Mouse (Mus musculus) adrenal gland, postnatal 25 days (tissue): ENCODE measurements around the gene Ptch2. TPM values are rescaled to one million over a fixed set of nuclear protein-coding genes. Genes with fewer than 3 reads are reported as not detected.

ENCODE experiments used
- DNase-seq: peaks from one replicate; pipeline ENCODE4 v3.0.0; 2021; ENCODE audit warnings: mixed read lengths
- total RNA-seq: library from RNA; stranded (reverse); gene quantifications from 2 replicates; pipeline ENCODE4 v1.2.3, GENCODE M21; 2021

The Ptch2 gene
- total RNA-seq, 1 experiment from 2014 or later: 5.3 TPM

DNA sequence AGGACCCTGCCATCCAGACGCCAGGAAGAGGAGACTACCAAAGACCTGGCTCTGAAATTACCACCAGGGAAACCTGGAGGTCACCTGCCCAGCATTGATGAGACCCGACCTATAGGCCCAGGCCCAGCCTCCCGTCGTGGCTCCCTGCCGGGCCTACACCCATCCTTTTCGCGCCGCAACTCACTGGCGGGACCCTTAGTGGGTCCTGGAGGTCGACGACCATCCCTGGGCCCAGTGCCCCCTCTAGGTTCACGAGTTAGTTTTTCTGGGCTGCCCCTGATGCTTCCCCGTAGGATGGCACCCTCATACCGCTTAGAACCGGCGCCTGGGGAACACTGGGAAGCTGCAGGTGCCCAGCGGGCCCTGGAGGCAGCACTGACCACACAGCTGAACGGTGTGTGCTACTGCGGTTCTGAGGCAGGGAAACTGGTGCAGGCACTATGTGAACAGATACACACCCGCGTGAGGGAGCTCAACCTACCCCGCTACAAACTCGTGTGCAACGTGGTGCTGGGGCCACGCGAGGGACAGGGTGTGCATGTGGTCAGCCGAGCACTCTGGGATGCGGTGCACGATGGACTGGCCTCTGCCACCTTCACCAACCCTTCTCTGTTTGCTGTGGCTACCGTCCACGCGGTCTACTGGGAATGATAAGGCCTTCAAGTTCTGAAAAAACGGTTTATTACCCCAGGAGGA is 32.3 kb downstream of the Ptch2 start:
- no peak for DNase-seq

DNA sequence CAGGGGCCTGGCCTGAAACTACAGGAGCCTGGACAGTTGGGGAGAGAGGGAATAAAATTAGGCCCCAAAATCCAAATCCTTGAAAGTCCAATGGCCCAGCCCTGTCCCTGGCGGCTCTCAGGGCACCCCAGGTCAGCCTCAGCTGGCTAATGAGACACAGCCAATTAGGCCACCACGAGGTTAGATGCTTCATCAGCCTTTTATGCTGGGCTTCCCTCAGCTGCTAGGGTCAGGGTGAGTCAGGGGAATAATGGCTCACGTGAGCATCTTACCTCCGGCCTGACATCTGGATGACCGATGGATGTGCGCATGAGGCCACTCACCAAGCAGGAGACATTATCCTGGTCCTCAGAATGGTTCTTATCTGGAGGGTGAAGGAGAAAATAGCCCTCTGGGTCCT is 34.9 kb downstream of the Ptch2 start:
- DNase-seq: no peak

GRCm38 (mm10) chr4:117131198-117131597 is 35.3 kb downstream of the Ptch2 start:
- no peak for DNase-seq

- no peak for DNase-seq
Observed at GRCm38 (mm10) chr4:117131890-117132793, 36.3 kb downstream of the Ptch2 start.

DNA sequence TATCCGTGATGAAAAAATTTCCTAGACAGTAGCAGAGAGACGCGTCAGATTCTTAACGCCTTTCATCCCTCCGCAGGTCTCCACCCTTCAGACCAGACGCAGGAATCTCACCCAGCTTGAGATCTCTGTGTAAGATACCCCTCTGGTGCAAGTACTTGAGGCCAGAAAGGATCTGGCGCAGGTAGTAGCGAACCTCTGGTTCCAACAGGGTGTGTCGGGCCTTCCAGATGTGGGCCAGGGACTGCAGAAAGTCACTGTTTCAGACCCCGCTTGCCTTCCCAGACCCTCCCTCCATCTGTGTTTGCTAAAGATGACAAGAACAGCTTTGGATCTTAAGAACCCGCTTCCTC is 36.9 kb downstream of the Ptch2 start:
- DNase-seq: no peak

DNA sequence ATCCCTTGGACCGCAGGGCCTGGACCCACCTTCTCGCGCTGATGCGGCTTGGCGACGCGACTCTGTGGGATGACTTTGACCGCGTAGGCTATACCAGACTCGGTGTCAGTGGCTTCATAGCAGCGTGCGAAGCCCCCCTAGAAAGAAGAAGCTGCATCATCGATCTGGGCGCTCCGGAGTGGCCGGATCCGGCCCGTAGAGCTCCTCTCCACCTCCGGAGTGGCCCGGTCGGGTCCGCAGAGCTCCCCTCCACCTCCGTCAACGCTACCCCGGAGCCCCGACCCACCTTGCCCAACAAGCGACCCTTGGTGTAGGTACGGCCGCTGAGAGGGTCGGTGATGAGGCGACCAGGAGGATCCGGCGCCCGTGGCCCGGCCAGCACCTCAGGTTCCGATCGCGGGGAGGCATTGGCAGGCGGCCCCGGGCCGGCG is 37.5 kb downstream of the Ptch2 start:
- DNase-seq: no peak

DNA sequence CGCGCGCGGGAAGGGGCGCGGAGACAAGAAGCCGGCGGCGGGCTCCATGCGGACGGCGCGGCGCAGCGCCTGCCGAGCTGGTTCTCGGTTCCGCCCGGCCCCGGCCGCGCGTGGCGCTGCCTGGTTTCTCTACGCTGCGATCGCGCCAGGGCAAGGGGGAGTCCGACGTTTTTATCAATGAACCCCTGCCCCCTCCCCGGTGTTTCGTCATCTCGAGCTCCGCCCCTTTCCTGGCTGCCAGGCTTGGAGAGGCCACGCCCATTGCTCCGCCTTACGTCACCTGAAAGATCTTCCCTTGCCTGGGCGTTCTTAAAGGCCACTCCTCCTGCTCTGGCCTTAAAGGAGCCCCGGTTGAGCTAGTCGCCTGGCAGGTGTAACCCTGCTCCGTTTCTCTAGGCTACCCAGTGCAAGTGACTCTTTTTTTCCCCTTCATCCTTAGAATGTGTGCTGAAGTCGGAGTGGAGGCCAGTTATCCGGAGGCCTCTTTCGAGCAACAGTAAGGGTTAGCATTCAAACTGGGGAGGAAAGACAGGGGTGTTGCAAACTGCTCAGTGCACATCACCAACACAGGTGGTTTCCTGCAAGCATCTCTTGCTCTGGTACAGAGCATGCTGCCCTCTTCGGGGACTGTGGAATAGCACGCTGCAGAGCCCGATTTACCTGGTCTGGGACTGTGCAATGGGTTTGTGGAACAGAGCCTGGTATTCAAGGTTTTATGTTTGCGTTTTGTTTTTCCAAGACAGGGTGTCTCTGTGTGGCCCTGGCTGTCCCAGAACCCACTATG is 38.1 kb downstream of the Ptch2 start, which contains the start of gene Plk3:
Gene Plk3 (minus strand): TSS at position 147 of the 784 bp plus-strand sequence.
- peak; percentile 96 for DNase-seq

DNA sequence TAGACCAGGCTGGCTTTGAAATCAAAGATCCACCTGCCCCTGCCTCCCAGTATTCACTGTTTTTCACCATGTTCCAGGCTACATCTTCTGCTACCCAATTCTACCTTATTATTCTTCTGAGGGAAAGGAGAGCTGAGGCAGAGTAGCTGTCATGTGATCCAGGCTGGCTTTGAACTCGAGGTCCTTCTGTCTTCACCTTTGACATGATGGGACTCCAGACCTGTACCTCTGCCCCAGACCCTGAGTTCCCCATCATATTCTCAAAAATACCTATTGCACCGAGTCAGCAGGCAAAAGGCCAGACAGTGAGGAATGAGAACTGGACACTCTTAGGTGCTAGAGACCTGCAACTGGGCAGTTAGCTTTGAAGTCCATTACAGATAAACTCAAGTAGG is 38.7 kb downstream of the Ptch2 start:
- no peak for DNase-seq

- peak; percentile 53 for DNase-seq
Observed at GRCm38 (mm10) chr4:117136034-117136433, 40.2 kb downstream of the Ptch2 start.

DNA sequence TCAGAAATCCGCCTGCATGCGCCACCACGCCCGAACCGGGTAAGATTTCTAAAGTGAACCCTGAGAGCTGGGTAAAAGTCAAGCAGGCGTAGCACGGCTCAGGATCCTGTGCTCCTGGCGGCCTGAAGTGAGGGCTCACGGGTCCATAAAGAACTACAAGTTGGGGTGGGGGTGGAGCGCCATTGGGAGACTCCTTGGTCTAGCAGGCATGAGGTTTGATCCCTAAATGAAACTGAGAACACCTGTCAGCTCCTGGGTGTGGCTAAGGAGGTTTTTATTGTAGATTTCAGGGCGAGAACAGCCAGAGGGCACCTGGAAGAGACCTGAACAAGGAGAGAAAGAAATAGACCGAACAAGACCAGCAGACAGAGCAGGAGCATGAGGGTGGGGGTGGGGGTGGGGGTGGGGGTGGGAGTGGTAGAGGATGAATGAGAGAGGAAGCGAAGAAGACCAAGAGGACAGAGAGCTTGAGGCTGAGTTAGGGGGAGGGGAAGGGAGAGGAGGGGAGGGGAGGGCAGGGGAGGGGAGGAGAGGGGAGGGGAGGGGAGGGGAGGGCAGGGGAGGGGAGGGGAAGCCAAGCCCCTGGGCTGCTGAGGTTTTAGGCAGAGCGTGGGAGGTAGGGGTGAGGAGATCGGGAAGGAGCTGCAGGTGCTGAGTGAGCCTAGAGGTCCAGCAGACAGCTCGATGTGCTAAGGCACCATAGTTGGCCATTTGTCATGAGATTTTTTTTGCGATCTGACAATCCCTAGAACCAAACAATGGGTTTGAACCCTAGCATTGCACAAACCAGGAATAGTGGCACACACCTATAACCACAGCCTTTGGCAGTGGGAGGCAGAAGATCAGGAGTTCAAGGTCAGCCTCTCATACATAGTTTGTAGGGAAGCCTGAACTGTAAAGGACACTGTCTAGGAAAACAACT is 42.7 kb downstream of the Ptch2 start:
- DNase-seq: no peak

GRCm38 (mm10) chr4:117139217-117139612 is 43.3 kb downstream of the Ptch2 start:
- no peak for DNase-seq

DNA sequence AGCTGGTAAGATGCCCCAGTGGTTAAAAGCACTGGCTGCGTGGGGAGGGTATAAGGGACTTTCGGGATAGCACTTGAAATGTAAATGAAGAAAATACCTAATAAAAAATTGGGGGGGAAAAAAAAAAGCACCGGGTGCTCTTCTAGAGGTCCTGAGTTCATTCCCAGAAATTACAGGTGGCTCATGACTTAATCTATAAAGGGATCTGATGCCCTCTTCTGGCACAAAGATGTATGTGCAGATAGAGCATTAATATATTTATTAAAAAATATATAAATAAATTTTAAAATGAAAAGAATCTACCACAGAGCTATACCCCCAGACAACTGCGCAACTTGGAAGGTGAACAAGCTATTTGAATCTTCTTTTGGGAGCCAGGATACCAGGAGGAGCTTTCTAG is 44.7 kb downstream of the Ptch2 start:
- no peak for DNase-seq

GRCm38 (mm10) chr4:117143023-117143422 is 47.1 kb downstream of the Ptch2 start:
- no peak for DNase-seq

DNA sequence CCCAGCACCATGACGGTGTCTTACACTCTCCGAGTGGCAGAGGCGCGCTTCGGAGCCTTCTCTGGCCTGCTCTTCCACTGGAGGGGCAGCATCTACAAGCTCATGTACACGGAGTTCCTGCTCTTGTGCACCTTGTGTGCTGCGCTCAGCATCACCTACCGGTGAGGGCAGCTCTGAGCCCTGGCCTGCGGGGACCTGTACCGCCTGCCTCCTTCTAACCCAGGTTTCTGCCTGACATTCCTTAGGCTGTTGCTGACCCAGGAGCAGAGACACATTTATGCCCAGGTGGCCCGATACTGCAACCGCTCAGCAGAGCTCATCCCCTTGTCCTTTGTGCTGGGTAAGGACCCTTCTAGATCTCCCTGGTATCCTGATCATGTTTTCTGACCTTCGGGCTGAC is 49.4 kb downstream of the Ptch2 start:
- no peak for DNase-seq

GRCm38 (mm10) chr4:117146176-117146575 is 50.3 kb downstream of the Ptch2 start:
- peak; percentile 90 for DNase-seq

DNA sequence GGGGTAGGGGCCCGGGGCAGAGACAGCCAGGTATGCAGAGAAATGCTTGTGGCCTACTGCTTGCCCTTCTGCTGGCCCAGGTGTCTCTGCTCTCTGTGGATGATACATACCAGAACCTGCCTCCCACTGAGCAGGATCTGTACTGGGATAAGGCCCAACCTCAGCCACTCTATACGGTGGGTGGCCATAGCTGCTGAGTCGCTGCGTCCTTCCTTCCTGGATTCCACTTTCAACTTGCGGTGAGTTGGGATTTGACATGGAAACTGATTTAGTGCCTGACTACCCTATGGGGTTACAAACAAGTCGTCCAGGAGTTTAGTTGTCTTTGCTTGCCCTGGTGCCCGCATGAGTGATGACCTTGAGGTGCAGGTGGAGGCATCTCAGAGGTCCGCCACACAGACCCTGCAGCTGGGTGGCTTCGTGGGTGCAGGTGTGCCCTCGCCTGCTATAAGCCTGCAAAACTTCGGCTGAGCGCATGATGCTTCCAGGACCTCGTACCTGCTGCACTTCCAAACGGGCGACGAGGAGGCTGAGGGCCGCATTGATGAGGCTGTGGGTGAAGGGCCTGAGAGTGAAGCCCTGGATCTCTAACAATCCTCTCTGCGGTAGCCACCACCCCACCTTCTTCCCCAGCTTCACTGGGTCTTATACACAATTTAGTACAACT is 52.3 kb downstream of the Ptch2 start:
- DNase-seq: no peak

- DNase-seq: no peak
Observed at GRCm38 (mm10) chr4:117148815-117149214, 52.9 kb downstream of the Ptch2 start.

GRCm38 (mm10) chr4:117149291-117150211 is 53.7 kb downstream of the Ptch2 start:
- no peak for DNase-seq

- no peak for DNase-seq
Observed at GRCm38 (mm10) chr4:117150212-117150733, 54.4 kb downstream of the Ptch2 start.

GRCm38 (mm10) chr4:117151416-117151815 is 55.5 kb downstream of the Ptch2 start:
- no peak for DNase-seq
